Mouse (Mus musculus) A20 (cell line): ENCODE data around the gene Myzap.
"Not testable (repeated sequence)": the region's sequence is repeated elsewhere in the genome, so short reads cannot be mapped to it uniquely, and the experiment has no call there.

Experiments
- DNase-seq: peaks from one replicate; pipeline ENCODE4 v3.0.0-alpha.2; 2011; ENCODE audit warnings: low read depth, low spot score

Myzap gene

GRCm38 (mm10) chr9:71591938-71592548, at the start of gene Myzap:
Gene Myzap, minus strand, starts transcription at chr9:71592360.
- DNase-seq, result peak; percentile 93

- DNase-seq, result no peak
These were observed 48.3 kb upstream of the Myzap start for GRCm38 (mm10) chr9:71640361-71640927.

- no peak for DNase-seq
These were observed 46.0 kb upstream of the Myzap start for GRCm38 (mm10) chr9:71638198-71638597.

GRCm38 (mm10) chr9:71636854-71637253, 44.7 kb upstream of the Myzap start:
- DNase-seq, result no peak

GRCm38 (mm10) chr9:71635627-71636026, 43.5 kb upstream of the Myzap start:
- no peak for DNase-seq

- no peak for DNase-seq
These were observed 42.8 kb upstream of the Myzap start for GRCm38 (mm10) chr9:71634916-71635315.

GRCm38 (mm10) chr9:71628921-71629320, 36.8 kb upstream of the Myzap start:
- DNase-seq, result no peak

GRCm38 (mm10) chr9:71628286-71628685, 36.1 kb upstream of the Myzap start:
- no peak for DNase-seq

- no peak for DNase-seq
These were observed 33.8 kb upstream of the Myzap start for GRCm38 (mm10) chr9:71625961-71626360.

- DNase-seq, result peak; percentile 76
These were observed 32.8 kb upstream of the Myzap start for GRCm38 (mm10) chr9:71624793-71625495.

- peak; percentile 70 for DNase-seq
These were observed 31.9 kb upstream of the Myzap start for GRCm38 (mm10) chr9:71623871-71624569.

- DNase-seq, result no peak
These were observed 30.4 kb upstream of the Myzap start for GRCm38 (mm10) chr9:71622593-71622992.

GRCm38 (mm10) chr9:71621968-71622367, 29.8 kb upstream of the Myzap start:
- DNase-seq, result no peak

GRCm38 (mm10) chr9:71620116-71620515, 28.0 kb upstream of the Myzap start:
- DNase-seq, result not testable (repeated sequence)

GRCm38 (mm10) chr9:71617363-71617762, 25.2 kb upstream of the Myzap start:
- peak; percentile 61 for DNase-seq

- peak; percentile 78 for DNase-seq
These were observed 24.0 kb upstream of the Myzap start for GRCm38 (mm10) chr9:71616185-71616584.

GRCm38 (mm10) chr9:71614643-71615042, 22.5 kb upstream of the Myzap start:
- peak; percentile 76 for DNase-seq

- DNase-seq, result peak; percentile 69
These were observed 20.8 kb upstream of the Myzap start for GRCm38 (mm10) chr9:71612981-71613380.

- DNase-seq, result no peak
These were observed 19.7 kb upstream of the Myzap start for GRCm38 (mm10) chr9:71611876-71612275.

- no peak for DNase-seq
These were observed 16.9 kb upstream of the Myzap start for GRCm38 (mm10) chr9:71609010-71609409.

GRCm38 (mm10) chr9:71606296-71607057, 14.3 kb upstream of the Myzap start:
- DNase-seq, result no peak
